Mouse (Mus musculus): ENCODE data around the gene Gtf2h4. TPM values are rescaled to one million over a fixed set of nuclear protein-coding genes. Genes with fewer than 3 reads are reported as not detected.

Gtf2h4 gene
- 18.4 and 28.4 TPM in 2 replicates for polyA plus RNA-seq (2015; fragmentation: Nextera tagmentation; extraction: Ambion mirVana)

DNA sequence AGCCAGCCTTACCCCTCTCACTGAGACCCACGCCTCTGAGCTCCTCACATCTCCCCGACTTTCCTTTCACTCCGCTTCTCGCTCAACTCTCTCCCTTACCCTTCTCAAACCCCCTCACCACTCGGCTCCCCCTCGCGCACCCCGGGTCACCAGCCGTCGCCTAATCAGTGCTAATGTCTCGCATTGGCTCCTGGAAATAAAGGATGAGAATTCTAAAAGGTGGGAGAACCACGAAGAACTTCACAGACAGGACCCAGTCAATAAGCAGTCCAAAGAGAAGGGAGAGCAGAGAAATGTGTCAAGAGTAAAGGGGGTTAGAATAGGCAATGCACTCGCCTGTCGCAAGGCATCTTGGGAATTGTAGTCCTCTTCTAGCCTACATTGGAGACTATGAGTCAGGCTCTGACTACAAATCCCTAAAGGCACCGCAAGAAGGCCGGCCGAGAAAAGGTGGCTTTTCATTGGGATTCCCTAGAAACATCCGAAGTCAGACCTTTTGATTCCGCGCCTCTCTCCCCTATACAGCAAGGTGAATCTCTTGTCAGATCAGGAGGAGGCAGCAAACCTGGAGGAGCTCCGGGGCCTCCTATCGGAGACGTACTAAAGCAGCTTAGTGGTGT lies at the start of gene Gtf2h4:
Gene Gtf2h4, minus strand, starts transcription at position 324 of the 620 bp plus-strand sequence.

GRCm38 (mm10) chr17:35704621-35705464 lies 31.3 kb upstream of the Gtf2h4 start, which contains the start of gene Ddr1:
Gene Ddr1 (minus strand): TSS chr17:35704621.

GRCm38 (mm10) chr17:35667334-35668065 lies 6.0 kb downstream of the Gtf2h4 start, which contains the start of gene Vars2:
Gene Vars2 (minus strand): TSS chr17:35667592.

DNA sequence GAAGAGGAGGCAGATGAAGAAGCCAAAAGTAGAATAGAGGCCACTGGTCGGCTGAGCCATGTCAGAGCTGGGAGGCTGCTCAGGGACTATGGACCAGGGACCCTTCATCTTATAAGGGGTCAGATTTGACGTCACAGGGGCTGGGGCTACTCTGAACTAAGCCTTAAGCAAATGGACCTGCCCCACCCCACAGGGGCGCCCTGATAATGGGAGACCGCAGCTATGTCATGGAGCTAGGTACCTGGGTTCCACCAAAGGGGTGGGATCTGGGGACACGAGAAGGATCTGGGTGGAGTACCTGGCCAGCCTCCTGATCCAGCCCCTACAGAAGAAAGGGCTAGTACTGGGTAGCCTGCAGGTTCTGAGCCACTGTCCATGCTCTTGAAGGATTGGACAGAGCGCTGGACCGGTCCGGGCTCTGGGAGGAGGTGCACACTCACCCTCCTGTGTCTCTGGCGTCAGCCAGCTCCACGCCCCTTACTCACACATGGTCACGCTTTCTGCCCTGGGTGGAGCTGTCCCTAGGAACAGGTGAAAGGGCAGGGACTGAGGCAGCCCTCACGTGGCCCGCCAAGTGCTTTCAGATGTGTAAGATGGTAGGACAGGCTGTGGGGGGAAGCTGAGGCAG lies 29.8 kb downstream of the Gtf2h4 start, which contains the start of gene Mucl3:
Gene Mucl3, minus strand, starts transcription at position 87 of the 628 bp plus-strand sequence.

GRCm38 (mm10) chr17:35626537-35626936 lies 47.0 kb downstream of the Gtf2h4 start, which contains the start of gene Gm9573:
Gene Gm9573 (minus strand): TSS chr17:35626637.

Other genes starting within 250 kb of the Gtf2h4 start
- gene H2-Q6, start 248.9 kb downstream of the Gtf2h4 start, polyA plus RNA-seq (2015; fragmentation: Nextera tagmentation; extraction: Ambion mirVana) = 0.16 and 1.2 TPM in 2 replicates
- gene H2-Q7, start 234.6 kb downstream of the Gtf2h4 start, polyA plus RNA-seq (2015; fragmentation: Nextera tagmentation; extraction: Ambion mirVana) = 2.4 and 3.1 TPM in 2 replicates
- gene H2-Q10, start 203.7 kb downstream of the Gtf2h4 start, polyA plus RNA-seq (2015; fragmentation: Nextera tagmentation; extraction: Ambion mirVana) = 14.6 and 17.7 TPM in 2 replicates
- gene Pou5f1, start 167.7 kb downstream of the Gtf2h4 start, polyA plus RNA-seq (2015; fragmentation: Nextera tagmentation; extraction: Ambion mirVana) = 0.14 TPM in 1 of 2 replicates, not detected in the other
- gene Tcf19, start 156.9 kb downstream of the Gtf2h4 start, polyA plus RNA-seq (2015; fragmentation: Nextera tagmentation; extraction: Ambion mirVana) = 30.0 and 31.1 TPM in 2 replicates
- 7.5 and 8.1 TPM in 2 replicates for gene Cchcr1, start 156.6 kb downstream of the Gtf2h4 start, polyA plus RNA-seq (2015; fragmentation: Nextera tagmentation; extraction: Ambion mirVana)
- not detected in 2 replicates for gene Psors1c2, start 140.5 kb downstream of the Gtf2h4 start, polyA plus RNA-seq (2015; fragmentation: Nextera tagmentation; extraction: Ambion mirVana)
- 0.32 and 0.65 TPM in 2 replicates for gene Cdsn, start 121.6 kb downstream of the Gtf2h4 start, polyA plus RNA-seq (2015; fragmentation: Nextera tagmentation; extraction: Ambion mirVana)
- gene 2300002M23Rik, start 106.3 kb downstream of the Gtf2h4 start, polyA plus RNA-seq (2015; fragmentation: Nextera tagmentation; extraction: Ambion mirVana) = 0.16 TPM in 1 of 2 replicates, not detected in the other
- gene Sfta2, start 72.2 kb downstream of the Gtf2h4 start, polyA plus RNA-seq (2015; fragmentation: Nextera tagmentation; extraction: Ambion mirVana) = 0.46 TPM in 2 replicates
- not detected in 2 replicates for gene Gm9573, start 47.1 kb downstream of the Gtf2h4 start, polyA plus RNA-seq (2015; fragmentation: Nextera tagmentation; extraction: Ambion mirVana)
- gene Mucl3, start 30.0 kb downstream of the Gtf2h4 start, polyA plus RNA-seq (2015; fragmentation: Nextera tagmentation; extraction: Ambion mirVana) = 0.30 and 2.9 TPM in 2 replicates
- 6.7 and 11.2 TPM in 2 replicates for gene Vars2, start 6.1 kb downstream of the Gtf2h4 start, polyA plus RNA-seq (2015; fragmentation: Nextera tagmentation; extraction: Ambion mirVana)
- 34.6 and 39.0 TPM in 2 replicates for gene Ddr1, start 30.9 kb upstream of the Gtf2h4 start, polyA plus RNA-seq (2015; fragmentation: Nextera tagmentation; extraction: Ambion mirVana)
- gene Ier3, start 147.9 kb upstream of the Gtf2h4 start, polyA plus RNA-seq (2015; fragmentation: Nextera tagmentation; extraction: Ambion mirVana) = 22.9 and 31.0 TPM in 2 replicates
- 82.1 and 88.2 TPM in 2 replicates for gene Flot1, start 149.5 kb upstream of the Gtf2h4 start, polyA plus RNA-seq (2015; fragmentation: Nextera tagmentation; extraction: Ambion mirVana)
- 314 and 519 TPM in 2 replicates for gene Tubb5, start 164.6 kb upstream of the Gtf2h4 start, polyA plus RNA-seq (2015; fragmentation: Nextera tagmentation; extraction: Ambion mirVana)
- gene Mdc1, start 167.8 kb upstream of the Gtf2h4 start, polyA plus RNA-seq (2015; fragmentation: Nextera tagmentation; extraction: Ambion mirVana) = 3.0 and 4.6 TPM in 2 replicates
- 19.3 and 27.9 TPM in 2 replicates for gene Nrm, start 187.6 kb upstream of the Gtf2h4 start, polyA plus RNA-seq (2015; fragmentation: Nextera tagmentation; extraction: Ambion mirVana)
- 22.2 and 26.9 TPM in 2 replicates for gene Ppp1r18, start 191.9 kb upstream of the Gtf2h4 start, polyA plus RNA-seq (2015; fragmentation: Nextera tagmentation; extraction: Ambion mirVana)
- 16.3 and 22.6 TPM in 2 replicates for gene Dhx16, start 206.1 kb upstream of the Gtf2h4 start, polyA plus RNA-seq (2015; fragmentation: Nextera tagmentation; extraction: Ambion mirVana)
- gene 2310061I04Rik, start 223.7 kb upstream of the Gtf2h4 start, polyA plus RNA-seq (2015; fragmentation: Nextera tagmentation; extraction: Ambion mirVana) = 13.8 and 19.1 TPM in 2 replicates
- gene Atat1, start 236.3 kb upstream of the Gtf2h4 start, polyA plus RNA-seq (2015; fragmentation: Nextera tagmentation; extraction: Ambion mirVana) = 33.6 and 43.3 TPM in 2 replicates
- 48.8 and 78.3 TPM in 2 replicates for gene Mrps18b, start 242.7 kb upstream of the Gtf2h4 start, polyA plus RNA-seq (2015; fragmentation: Nextera tagmentation; extraction: Ambion mirVana)
- gene Ppp1r10, start 242.7 kb upstream of the Gtf2h4 start, polyA plus RNA-seq (2015; fragmentation: Nextera tagmentation; extraction: Ambion mirVana) = 14.8 and 22.8 TPM in 2 replicates